ENCODE assay signal across 20 mouse cellular contexts in the genomic region with DNA sequence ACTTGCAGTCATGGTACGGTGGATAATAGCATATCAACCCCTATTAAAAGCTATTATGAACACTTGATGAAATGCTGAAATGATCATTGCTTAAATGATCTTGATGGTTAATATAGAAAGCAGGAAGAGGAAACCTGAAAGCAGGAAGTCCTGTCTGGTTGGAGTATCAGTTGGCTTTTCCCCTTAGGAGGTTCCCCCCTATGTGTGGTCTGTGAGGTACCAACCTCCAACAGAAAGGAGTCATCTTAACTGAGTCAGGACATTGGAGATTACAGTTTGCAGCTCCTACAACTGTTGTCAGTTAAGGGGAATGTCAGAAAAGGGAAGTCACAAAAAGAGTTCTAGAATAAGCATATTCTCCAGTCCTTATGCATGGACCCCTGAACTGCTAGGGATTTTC.
A peak's percentile ranks its signal among the peaks of the same experiment; 100 is the strongest.
DNase-seq lines count a peak whose midpoint lies in the region; ATAC-seq lines count a peak whose summit lies in the region.
"Had no signal": no experiment of that assay in that cellular context is flagged by ENCODE, and none has a peak within 500 bp of the region (broad histone marks: within the 10 kb centered on the region; RNA-seq: fewer than 3 reads in every experiment).

No protein-coding gene starts in this region.

- ATAC-seq in common myeloid progenitor, adult 5-6 weeks (replicated peaks; ENCODE audit: low read depth, poor library complexity, severe bottlenecking) = 0 out of 2 replicates have a peak, but pooled peaks have one; percentile 25
- ATAC-seq in megakaryocyte, adult 5-6 weeks (ENCODE audit: poor library complexity, severe bottlenecking) = 0 out of 2 replicates have a peak, but pooled peaks have one; percentile 35
- ATAC-seq: activated CD4-positive, CD25-positive, alpha-beta regulatory T cell, adult 4 months; CD4-positive, CD25-positive, alpha-beta regulatory T cell, adult 4 months; forebrain, embryonic 14.5 days; forebrain, embryonic 16.5 days; Patski had no signal

- DNase-seq in 416B (ENCODE audit: low read depth) = peak; percentile 55
- DNase-seq in ovary, postnatal 14 days (ENCODE audit: low spot score) = no peak
- DNase-seq in layer of hippocampus, adult 9-11 months = no peak
- no peak for DNase-seq in kidney, postnatal 14 days
- DNase-seq: adrenal gland, postnatal 10 days; adrenal gland, postnatal 25 days; B cell, adult 2 months; cerebellum, adult 11 months; cerebellum, adult 18-20 months; cerebellum, adult 9-10 months; cerebellum, postnatal 10 days; cerebellum, postnatal 25 days; embryo, embryonic 11 days had no signal
